Mouse (Mus musculus): ENCODE measurements at regions not wholly inside any gene's neighbourhood (a gene's known extent, or its start where the extent isn't known, plus 50 kb on each side); places are given as distances from the start of the nearest gene placed in this dataset.

- Histone ChIP-seq H3K36me3 (ENCODE audit: insufficient read depth, low read length) (no peaks in the 10 kb centered on the region), H3K9ac (replicated peaks; ENCODE audit: low read depth) (no peak overlapping the region), H3K4me3 (ENCODE audit: low read depth, low read length) (no peak overlapping the region), H3K27ac (ENCODE audit: low read length) (no peak overlapping the region), H3K4me2 (replicated peaks; ENCODE audit: low read depth, low read length) (no peak overlapping the region), H3K27me3 (replicated peaks; ENCODE audit: insufficient read depth, low read length) (no peaks in the 10 kb centered on the region), H3K4me1 (ENCODE audit: insufficient read depth, low read depth, low read length) (no peaks in the 10 kb centered on the region), H3K9me3 (ENCODE audit: low read length) (no peaks in the 10 kb centered on the region)
- WGBS: 42% methylated on average over 5 of the region's 5 CpGs
- no peak for DNase-seq (ENCODE audit: low spot score)
- TF ChIP-seq CTCF (IDR thresholded peaks at IDR 0.05) (no peak), EP300 (IDR thresholded peaks at IDR 0.05) (no peak)
- peak; percentile 26; the same call in 1 of the 2 replicates for ATAC-seq
Measured at GRCm38 (mm10) chr11:32991036-32991616, 156.1 kb downstream of the Fgf18 start.

- 63% methylated on average over 12 of the region's 12 CpGs for WGBS
- Histone ChIP-seq H3K9me3 (ENCODE audit: low read length) (no peaks in the 10 kb centered on the region), H3K27ac (ENCODE audit: low read length) (no peak overlapping the region), H3K36me3 (ENCODE audit: insufficient read depth, low read length) (no peaks in the 10 kb centered on the region), H3K27me3 (replicated peaks; ENCODE audit: insufficient read depth, low read length) (no peaks in the 10 kb centered on the region), H3K4me3 (ENCODE audit: low read depth, low read length) (no peak overlapping the region), H3K4me1 (ENCODE audit: insufficient read depth, low read depth, low read length) (no peaks in the 10 kb centered on the region), H3K9ac (replicated peaks; ENCODE audit: low read depth) (no peak overlapping the region), H3K4me2 (replicated peaks; ENCODE audit: low read depth, low read length) (no peak overlapping the region)
- no peak for DNase-seq (ENCODE audit: low spot score)
- TF ChIP-seq EP300 (IDR thresholded peaks at IDR 0.05) (no peak), CTCF (IDR thresholded peaks at IDR 0.05) (no peak)
- ATAC-seq: no peak
Measured at GRCm38 (mm10) chr11:32990201-32990600, 157.0 kb downstream of the Fgf18 start.

GRCm38 (mm10) chr11:32978899-32979298, 154.5 kb upstream of the Smim23 start:
- Histone ChIP-seq H3K27ac (ENCODE audit: low read length) (no peak overlapping the region), H3K36me3 (ENCODE audit: insufficient read depth, low read length) (no peaks in the 10 kb centered on the region), H3K4me2 (replicated peaks; ENCODE audit: low read depth, low read length) (no peak overlapping the region), H3K4me1 (ENCODE audit: insufficient read depth, low read depth, low read length) (no peaks in the 10 kb centered on the region), H3K9me3 (ENCODE audit: low read length) (no peaks in the 10 kb centered on the region), H3K27me3 (replicated peaks; ENCODE audit: insufficient read depth, low read length) (no peaks in the 10 kb centered on the region), H3K9ac (replicated peaks; ENCODE audit: low read depth) (no peak overlapping the region), H3K4me3 (ENCODE audit: low read depth, low read length) (no peak overlapping the region)
- TF ChIP-seq EP300 (IDR thresholded peaks at IDR 0.05): no peak
- TF ChIP-seq CTCF (IDR thresholded peaks at IDR 0.05): no peak
- ATAC-seq (no peak), DNase-seq (ENCODE audit: low spot score) (no peak)
- WGBS: 83% methylated on average over 7 of the region's 7 CpGs

GRCm38 (mm10) chr11:32976572-32976971, 152.2 kb upstream of the Smim23 start:
- Histone ChIP-seq H3K36me3 (ENCODE audit: insufficient read depth, low read length) (no peaks in the 10 kb centered on the region), H3K9ac (replicated peaks; ENCODE audit: low read depth) (no peak overlapping the region), H3K27me3 (replicated peaks; ENCODE audit: insufficient read depth, low read length) (no peaks in the 10 kb centered on the region), H3K4me2 (replicated peaks; ENCODE audit: low read depth, low read length) (no peak overlapping the region), H3K9me3 (ENCODE audit: low read length) (no peaks in the 10 kb centered on the region), H3K27ac (ENCODE audit: low read length) (no peak overlapping the region), H3K4me1 (ENCODE audit: insufficient read depth, low read depth, low read length) (no peaks in the 10 kb centered on the region), H3K4me3 (ENCODE audit: low read depth, low read length) (no peak overlapping the region)
- DNase-seq (ENCODE audit: low spot score) (no peak), ATAC-seq (no peak)
- no peak for TF ChIP-seq EP300 (IDR thresholded peaks at IDR 0.05)
- TF ChIP-seq CTCF (IDR thresholded peaks at IDR 0.05): no peak
- 77% methylated on average over 2 of the region's 2 CpGs for WGBS

GRCm38 (mm10) chr11:32973453-32973852, 149.0 kb upstream of the Smim23 start:
- no peak for ATAC-seq

GRCm38 (mm10) chr11:32965418-32965817, 141.0 kb upstream of the Smim23 start:
- no peak overlapping the region for H3K4me2 ChIP-seq (replicated peaks; ENCODE audit: low read depth, low read length)
- WGBS: 53% methylated on average over 2 of the region's 2 CpGs
- no peak overlapping the region for H3K4me3 ChIP-seq (ENCODE audit: low read depth, low read length)
- no peaks in the 10 kb centered on the region for H3K9me3 ChIP-seq (ENCODE audit: low read length)
- TF ChIP-seq EP300 (IDR thresholded peaks at IDR 0.05) (no peak), CTCF (IDR thresholded peaks at IDR 0.05) (no peak)
- H3K9ac ChIP-seq (replicated peaks; ENCODE audit: low read depth): no peak overlapping the region
- H3K27me3 ChIP-seq (replicated peaks; ENCODE audit: insufficient read depth, low read length): no peaks in the 10 kb centered on the region
- no peak for DNase-seq (ENCODE audit: low spot score)
- no peak for ATAC-seq
- no peaks in the 10 kb centered on the region for H3K36me3 ChIP-seq (ENCODE audit: insufficient read depth, low read length)
- no peak overlapping the region for H3K27ac ChIP-seq (ENCODE audit: low read length)
- no peaks in the 10 kb centered on the region for H3K4me1 ChIP-seq (ENCODE audit: insufficient read depth, low read depth, low read length)

More at GRCm38 (mm10) chr11:32973453-32973852, 149.0 kb upstream of the Smim23 start:
- Histone ChIP-seq H3K27ac (ENCODE audit: low read length) (no peak overlapping the region), H3K27me3 (replicated peaks; ENCODE audit: insufficient read depth, low read length) (no peaks in the 10 kb centered on the region), H3K9ac (replicated peaks; ENCODE audit: low read depth) (no peak overlapping the region), H3K4me2 (replicated peaks; ENCODE audit: low read depth, low read length) (no peak overlapping the region), H3K4me3 (ENCODE audit: low read depth, low read length) (no peak overlapping the region), H3K4me1 (ENCODE audit: insufficient read depth, low read depth, low read length) (no peaks in the 10 kb centered on the region), H3K9me3 (ENCODE audit: low read length) (no peaks in the 10 kb centered on the region), H3K36me3 (ENCODE audit: insufficient read depth, low read length) (no peaks in the 10 kb centered on the region)
- DNase-seq (ENCODE audit: low spot score): no peak
- no peak for TF ChIP-seq CTCF (IDR thresholded peaks at IDR 0.05)
- no peak for TF ChIP-seq EP300 (IDR thresholded peaks at IDR 0.05)
- WGBS: 61% methylated on average over 4 of the region's 4 CpGs

Data from lung, postnatal 0 days (tissue).